Mouse (Mus musculus) kidney, adult 2 months (tissue): ENCODE measurements at regions not wholly inside any gene's neighbourhood (a gene's known extent, or its start where the extent isn't known, plus 50 kb on each side); places are given as distances from the start of the nearest gene placed in this dataset.

Source experiments
- DNase-seq: peaks from one replicate; pipeline ENCODE4 v3.0.0; 2021
- H3K27ac ChIP-seq: fragments of 200-500 bp; 2 replicates; pipeline ENCODE4 v1.5.1; 2012; ENCODE audit warnings: low read depth, low read length, control low read depth, inconsistent platforms; ENCODE audit not compliant: insufficient read depth
- H3K27me3 ChIP-seq: fragments of 200-500 bp; replicated peaks from 2 replicates; pipeline ENCODE4 v1.6.1; 2012; ENCODE audit warnings: mild to moderate bottlenecking, moderate library complexity, low read length, inconsistent platforms; ENCODE audit not compliant: control insufficient read depth, insufficient read depth
- H3K36me3 ChIP-seq: fragments of 200-500 bp; 2 replicates; pipeline ENCODE4 v1.6.1; 2012; ENCODE audit warnings: mild to moderate bottlenecking, moderate library complexity, low read length, inconsistent platforms; ENCODE audit not compliant: control insufficient read depth, insufficient read depth
- H3K4me1 ChIP-seq: fragments of 200-500 bp; 2 replicates; pipeline ENCODE4 v1.6.1; 2011; ENCODE audit warnings: low read length; ENCODE audit not compliant: control insufficient read depth, insufficient read depth
- H3K4me3 ChIP-seq: fragments of 200-500 bp; 2 replicates; pipeline ENCODE4 v1.5.1; 2011; ENCODE audit warnings: mild to moderate bottlenecking, low read depth, low read length, control low read depth; ENCODE audit not compliant: insufficient read depth
- CTCF ChIP-seq: fragments of 200-500 bp; conservative IDR thresholded peaks from 2 replicates; pipeline ENCODE4 v1.5.1; 2011; ENCODE audit warnings: low read depth, mild to moderate bottlenecking, control low read depth, low read length, moderate library complexity, mixed read lengths; ENCODE audit not compliant: insufficient read depth, insufficient read length
- POLR2A ChIP-seq: fragments of 200-500 bp; IDR thresholded peaks from one replicate; pipeline ENCODE4 v1.6.1; 2011; ENCODE audit warnings: low read depth, low read length, control low read depth
- WGBS: fragments of 180-500 bp; shearing (Covaris S2); methylation state at CpG from one replicate; pipeline ENCODE4 v1.1.7; 2018; 5-methylcytosine and 5-hydroxymethylcytosine counted together

- no peak overlapping the region for H3K27ac ChIP-seq
- no peak overlapping the region for H3K4me3 ChIP-seq
- H3K27me3 ChIP-seq = no peaks in the 10 kb centered on the region
- TF ChIP-seq POLR2A (no peak), CTCF (no peak)
- no peak for DNase-seq
- no peaks in the 10 kb centered on the region for H3K4me1 ChIP-seq
- 59% methylated on average over 2 of the region's 2 CpGs for WGBS
- no peaks in the 10 kb centered on the region for H3K36me3 ChIP-seq
These were observed 66.5 kb upstream of the Myo10 start for GRCm38 (mm10) chr15:25555852-25556251.

GRCm38 (mm10) chr15:25557566-25557965 is 64.8 kb upstream of the Myo10 start:
- no peak for DNase-seq
- WGBS = 91% methylated on average over 8 of the region's 8 CpGs
- H3K27me3 ChIP-seq = no peaks in the 10 kb centered on the region
- no peaks in the 10 kb centered on the region for H3K4me1 ChIP-seq
- no peak overlapping the region for H3K27ac ChIP-seq
- no peak for TF ChIP-seq CTCF
- no peak for TF ChIP-seq POLR2A
- no peak overlapping the region for H3K4me3 ChIP-seq
- no peaks in the 10 kb centered on the region for H3K36me3 ChIP-seq

GRCm38 (mm10) chr15:25558240-25558639 is 64.1 kb upstream of the Myo10 start:
- WGBS = 76% methylated on average over 7 of the region's 7 CpGs
- H3K27ac ChIP-seq = no peak overlapping the region

GRCm38 (mm10) chr15:25563641-25564040 is 58.7 kb upstream of the Myo10 start:
- no peak for TF ChIP-seq POLR2A
- Histone ChIP-seq H3K36me3 (no peaks in the 10 kb centered on the region), H3K27me3 (no peaks in the 10 kb centered on the region; the same call in 1 of the 2 replicates), H3K4me1 (no peaks in the 10 kb centered on the region), H3K27ac (no peak overlapping the region), H3K4me3 (no peak overlapping the region)
- WGBS = 46% methylated on average over 7 of the region's 7 CpGs
- no peak for DNase-seq

More at GRCm38 (mm10) chr15:25558240-25558639, 64.1 kb upstream of the Myo10 start:
- no peak for TF ChIP-seq POLR2A
- Histone ChIP-seq H3K4me3 (no peak overlapping the region), H3K27me3 (no peaks in the 10 kb centered on the region), H3K36me3 (no peaks in the 10 kb centered on the region), H3K4me1 (no peaks in the 10 kb centered on the region)
- no peak for DNase-seq

GRCm38 (mm10) chr15:25572495-25572894 is 49.8 kb upstream of the Myo10 start:
- WGBS = 82% methylated on average over 6 of the region's 6 CpGs
- Histone ChIP-seq H3K27me3 (no peaks in the 10 kb centered on the region; the same call in 1 of the 2 replicates), H3K4me1 (no peaks in the 10 kb centered on the region), H3K27ac (no peak overlapping the region), H3K4me3 (no peak overlapping the region), H3K36me3 (no peaks in the 10 kb centered on the region)
- TF ChIP-seq POLR2A (no peak), CTCF (no peak)
- no peak for DNase-seq
